Mouse (Mus musculus) ovary, postnatal 14 days (tissue): ENCODE results near the gene Acsbg1.
"Not testable (repeated sequence)": the region's sequence is repeated elsewhere in the genome, so short reads cannot be mapped to it uniquely, and the experiment has no call there.

Source experiments
- DNase-seq: peaks from one replicate; pipeline ENCODE4 v3.0.0; 2022; ENCODE audit warnings: low spot score

Acsbg1 gene

DNA sequence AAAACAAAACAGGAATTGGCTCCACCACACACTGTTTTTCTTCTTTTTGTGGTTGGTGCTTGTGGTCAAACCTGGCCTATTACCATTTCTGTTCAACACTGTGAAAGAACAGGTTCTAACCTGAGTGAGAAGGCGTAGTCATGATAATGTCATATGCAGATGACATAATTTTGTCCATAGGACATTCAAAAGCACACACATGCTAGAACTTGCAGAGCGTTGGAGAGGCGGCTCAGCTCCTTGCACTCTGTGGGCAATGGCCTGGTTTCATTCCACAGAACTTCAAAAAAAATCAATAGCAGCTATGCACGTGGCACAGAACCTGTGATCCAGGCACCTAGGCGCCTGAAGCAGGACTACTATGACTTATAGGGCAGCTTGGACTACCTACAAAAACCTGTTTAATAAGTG is 48.9 kb downstream of the Acsbg1 start:
- DNase-seq: no peak

DNA sequence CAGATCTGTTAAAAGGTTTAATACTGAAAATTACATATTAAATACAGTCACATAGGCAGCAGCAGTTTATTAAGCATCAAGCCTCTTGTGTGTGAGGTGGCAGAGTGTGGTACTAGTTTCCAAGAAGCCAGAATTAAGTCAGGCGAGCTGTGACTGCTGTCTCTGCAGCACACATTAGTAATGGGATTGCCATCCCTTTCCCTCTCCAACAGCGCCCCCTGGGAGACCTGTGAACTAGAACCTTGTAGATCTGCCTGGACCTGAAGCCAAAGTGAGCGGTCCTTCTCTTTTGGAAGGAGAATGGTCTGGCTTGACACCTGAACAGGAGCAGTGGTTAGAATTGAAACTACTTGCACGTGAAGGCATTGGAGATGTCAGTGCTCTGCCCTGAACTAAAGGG is 56.8 kb downstream of the Acsbg1 start:
- DNase-seq: peak; percentile 41

DNA sequence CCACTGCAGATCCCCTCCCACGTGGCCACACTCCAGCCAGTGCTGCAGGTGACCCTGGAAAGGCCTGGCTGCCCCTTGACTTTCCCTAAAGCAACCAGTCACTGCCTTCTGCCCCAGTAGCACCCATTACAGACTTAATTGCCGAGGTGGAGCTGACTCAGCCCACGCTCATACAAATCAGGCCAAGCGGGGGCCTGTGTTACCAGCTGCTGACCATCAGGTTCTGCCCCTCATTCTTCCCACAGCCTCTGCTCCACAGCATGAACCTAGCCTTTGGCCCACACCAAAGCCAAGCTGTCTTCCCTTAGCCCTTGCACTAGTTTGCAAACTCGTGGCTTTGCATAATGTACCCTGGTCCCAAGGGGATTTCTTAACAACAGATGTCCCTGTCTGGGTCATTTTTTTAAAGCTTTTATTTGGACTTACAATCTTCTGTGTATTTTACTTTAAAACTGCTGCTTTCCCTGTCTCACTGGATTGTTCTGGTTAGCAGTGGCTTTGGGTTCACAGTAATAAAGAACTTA is 57.5 kb downstream of the Acsbg1 start:
- DNase-seq: no peak

GRCm38 (mm10) chr9:54602916-54603315 is 58.8 kb downstream of the Acsbg1 start:
- DNase-seq: no peak

DNA sequence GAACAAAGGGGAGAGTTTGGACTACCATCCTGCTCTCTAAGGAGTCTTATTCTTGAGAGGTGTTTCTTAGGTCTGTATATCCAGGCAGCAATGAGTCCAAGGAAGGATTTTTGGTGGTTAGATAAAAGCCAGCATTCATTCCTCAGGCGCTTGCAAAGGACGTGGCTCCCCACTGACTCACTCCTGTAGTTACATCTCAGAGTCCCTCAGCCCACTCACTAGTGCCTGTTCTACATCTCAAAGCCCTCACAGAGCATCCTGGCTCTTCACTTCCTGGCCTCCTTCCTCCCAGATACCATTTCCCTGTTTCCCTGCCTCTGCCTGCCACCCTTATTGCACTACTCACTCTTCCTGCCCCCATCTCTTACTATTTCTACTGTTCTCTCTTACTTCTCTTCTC is 59.3 kb downstream of the Acsbg1 start:
- no peak for DNase-seq

GRCm38 (mm10) chr9:54596752-54597465 is 64.8 kb downstream of the Acsbg1 start:
- DNase-seq: no peak

- DNase-seq: not testable (repeated sequence)
Measured at GRCm38 (mm10) chr9:54593652-54594051, 68.0 kb downstream of the Acsbg1 start.

- DNase-seq: no peak
Measured at GRCm38 (mm10) chr9:54587863-54588262, 73.8 kb downstream of the Acsbg1 start.

- peak; percentile 97 for DNase-seq
Measured at GRCm38 (mm10) chr9:54586199-54587061, 75.2 kb downstream of the Acsbg1 start, which contains the start of gene Idh3a. Gene Idh3a, plus strand, starts transcription at chr9:54586334.

DNA sequence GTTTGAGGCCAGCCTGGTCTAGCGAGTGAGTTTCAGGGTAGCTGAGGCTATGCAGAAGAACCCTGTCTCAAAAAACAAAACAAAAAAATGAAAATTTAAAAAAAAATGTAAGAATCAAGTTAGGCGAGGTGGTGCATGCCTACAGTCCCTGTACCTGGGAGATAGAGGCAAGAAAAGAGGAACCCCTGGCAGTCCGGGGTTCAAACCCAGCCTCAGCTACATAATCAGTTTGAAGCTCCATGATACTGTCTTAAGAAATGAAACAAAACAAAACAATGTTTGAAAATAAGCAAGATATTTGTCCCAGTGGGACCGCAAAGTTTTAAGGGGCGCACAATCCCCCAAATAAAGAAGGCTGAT is 75.9 kb downstream of the Acsbg1 start:
- no peak for DNase-seq

- DNase-seq: not testable (repeated sequence)
Measured at GRCm38 (mm10) chr9:54584127-54584526, 77.5 kb downstream of the Acsbg1 start.

- no peak for DNase-seq
Measured at GRCm38 (mm10) chr9:54583712-54584111, 78.0 kb downstream of the Acsbg1 start.

DNA sequence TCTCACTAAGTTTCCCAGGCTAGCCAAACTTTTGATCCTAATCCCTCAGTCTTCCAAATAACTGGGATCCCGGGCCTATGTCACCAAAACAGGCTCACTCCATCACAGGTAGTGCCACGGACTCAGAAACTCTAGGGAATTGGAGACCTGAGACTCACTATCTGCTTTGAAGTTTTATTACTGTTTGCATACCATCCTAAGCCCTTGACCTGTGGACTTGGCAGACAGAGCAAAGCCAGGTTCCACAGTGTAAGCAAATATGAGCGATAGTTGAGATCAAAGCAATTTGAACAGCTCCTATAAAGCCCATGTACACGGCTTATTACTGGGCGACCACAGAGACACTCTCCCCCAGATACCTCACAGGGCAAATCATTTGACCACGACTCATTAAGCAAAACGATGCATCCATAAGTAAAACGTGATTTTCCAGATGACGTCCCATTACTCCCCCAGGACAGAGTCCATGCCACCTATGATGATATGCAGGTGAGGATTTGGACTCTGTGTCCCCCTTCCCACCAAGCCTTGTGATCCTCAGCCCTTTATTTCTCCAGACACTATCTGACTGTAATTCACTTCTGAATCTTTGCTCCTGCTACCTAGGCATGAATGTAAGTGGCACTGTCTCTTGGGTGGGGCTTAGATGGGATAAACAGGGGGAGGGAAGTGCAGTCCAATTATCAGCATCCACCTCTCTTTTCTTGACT is 90.4 kb downstream of the Acsbg1 start:
- no peak for DNase-seq

DNA sequence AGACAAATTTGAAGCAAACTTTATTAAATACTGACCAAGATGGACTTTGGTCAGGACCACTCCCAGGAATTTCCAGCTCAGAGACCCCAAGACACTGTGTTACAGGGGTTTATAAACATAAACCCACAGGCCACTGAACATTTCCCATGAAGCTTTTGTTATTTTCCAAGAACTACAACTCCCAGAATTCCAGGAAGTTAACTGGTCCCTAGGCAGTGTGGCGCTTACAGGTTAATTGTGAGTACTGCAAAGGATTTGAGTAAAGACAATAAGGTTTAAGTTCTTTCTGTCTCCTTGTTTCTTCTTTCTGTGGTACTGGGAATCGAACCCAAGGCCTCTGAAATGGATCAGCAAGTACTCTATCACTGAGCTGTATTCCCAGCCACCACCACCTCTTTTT is 92.9 kb downstream of the Acsbg1 start:
- no peak for DNase-seq

GRCm38 (mm10) chr9:54566958-54567357 is 94.7 kb downstream of the Acsbg1 start:
- no peak for DNase-seq

DNA sequence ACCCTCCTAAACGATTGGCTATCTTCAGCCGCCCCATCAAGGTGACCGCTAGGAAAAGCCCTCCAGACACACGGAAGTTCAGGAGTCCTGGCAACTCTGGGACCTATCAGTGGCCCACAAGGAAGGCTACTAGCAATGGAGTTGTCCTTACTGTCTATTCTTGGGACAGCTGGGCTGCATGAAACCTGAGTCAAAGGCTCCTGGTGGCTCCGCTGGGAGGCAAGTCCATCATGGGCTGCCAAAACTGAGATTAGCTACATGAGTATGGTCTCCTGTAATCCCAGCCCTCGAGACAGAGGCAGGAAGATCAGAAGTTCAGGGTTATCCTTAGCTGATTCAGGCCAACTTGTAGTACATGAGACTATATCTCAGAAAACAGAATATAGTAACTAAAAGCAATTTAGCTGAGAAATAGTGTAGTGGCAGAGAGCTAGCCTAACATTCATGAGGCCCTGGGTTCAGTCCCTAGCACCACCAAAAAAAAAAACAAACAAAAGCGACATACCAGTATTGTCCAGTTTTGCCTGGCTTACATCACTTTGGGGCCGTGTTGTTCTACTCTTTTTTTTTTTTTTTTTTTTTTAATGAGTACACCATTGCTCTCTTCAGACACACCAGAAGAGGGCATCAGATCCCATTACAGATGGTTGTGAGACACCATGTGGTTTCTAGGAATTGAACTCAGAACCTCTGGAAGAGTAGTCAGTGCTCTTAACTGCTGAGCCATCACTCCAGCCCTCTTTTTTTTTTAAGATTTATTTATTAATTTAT is 100.7 kb downstream of the Acsbg1 start:
- DNase-seq: no peak

- DNase-seq: peak; percentile 52
Measured at GRCm38 (mm10) chr9:54559771-54560471, 101.7 kb downstream of the Acsbg1 start, which contains the start of gene Cib2. Gene Cib2, minus strand, starts transcription at chr9:54560218.

- no peak for DNase-seq
Measured at GRCm38 (mm10) chr9:54558731-54559130, 102.9 kb downstream of the Acsbg1 start.

DNA sequence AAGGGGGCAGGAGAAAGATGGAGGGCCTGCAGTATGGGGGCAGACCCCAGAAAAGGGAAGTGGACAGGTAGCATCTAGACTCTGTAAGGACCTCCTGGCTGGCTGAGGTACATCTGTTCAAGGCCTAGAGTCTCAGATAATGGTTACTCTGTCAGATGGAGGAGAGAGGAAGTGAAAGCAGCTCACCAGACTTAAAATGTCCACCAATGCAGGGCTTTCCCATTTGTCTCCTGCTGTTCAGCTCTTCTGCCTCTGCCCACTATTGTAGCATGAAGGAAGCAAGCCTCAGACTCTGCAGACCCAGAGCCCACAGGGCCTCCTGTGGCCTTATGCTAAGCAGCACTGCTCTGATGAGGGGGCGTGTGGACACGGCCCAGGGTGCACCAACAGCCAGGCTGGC is 106.6 kb downstream of the Acsbg1 start:
- DNase-seq: no peak
